Mouse (Mus musculus): ENCODE data around the gene Vcp. TPM values are rescaled to one million over a fixed set of nuclear protein-coding genes. Genes with fewer than 3 reads are reported as not detected.
A peak's percentile ranks its signal among the peaks of the same experiment; 100 is the strongest.

The Vcp gene
- polyA plus RNA-seq, 1 experiment from 2014 or later: 600 TPM

DNA sequence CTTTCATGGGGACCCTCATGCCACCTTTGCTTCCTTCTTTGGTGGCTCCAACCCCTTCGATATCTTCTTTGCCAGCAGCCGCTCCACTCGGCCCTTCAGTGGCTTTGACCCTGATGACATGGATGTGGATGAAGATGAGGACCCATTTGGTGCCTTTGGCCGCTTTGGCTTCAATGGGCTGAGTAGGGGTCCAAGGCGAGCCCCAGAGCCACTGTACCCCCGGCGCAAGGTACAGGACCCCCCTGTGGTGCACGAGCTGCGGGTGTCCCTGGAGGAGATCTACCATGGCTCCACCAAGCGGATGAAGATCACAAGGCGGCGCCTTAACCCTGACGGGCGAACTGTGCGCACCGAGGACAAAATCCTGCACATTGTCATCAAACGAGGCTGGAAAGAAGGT is 43.7 kb downstream of the Vcp start:
- 94% methylated on average over 17 of the region's 17 CpGs for WGBS
- no peak overlapping the region for H3K27ac ChIP-seq

GRCm38 (mm10) chr4:42955200-42955599 is 45.1 kb downstream of the Vcp start:
- H3K36me3 ChIP-seq: peaks cover 59% of the 10 kb centered on the region
- H3K9me3 ChIP-seq: no peaks in the 10 kb centered on the region
- peaks cover 4% of the 10 kb centered on the region; the same call in 1 of the 2 replicates for H3K27me3 ChIP-seq (ENCODE audit: insufficient read depth, poor library complexity, severe bottlenecking)
- whole genome bisulfite sequencing: 88% methylated on average over 3 of the region's 3 CpGs
- no peak overlapping the region for H3K4me3 ChIP-seq
- H3K4me1 ChIP-seq (replicated peaks): peaks cover 47% of the 10 kb centered on the region
- H3K27ac ChIP-seq: no peak overlapping the region
- no peak for DNase-seq (ENCODE audit: low spot score)

More for the DNA sequence above, 43.7 kb downstream of the Vcp start:
- Histone ChIP-seq H3K36me3 (peaks cover 59% of the 10 kb centered on the region), H3K27me3 (ENCODE audit: insufficient read depth, poor library complexity, severe bottlenecking) (no peaks in the 10 kb centered on the region), H3K4me1 (replicated peaks) (peaks cover 33% of the 10 kb centered on the region), H3K4me3 (no peak overlapping the region), H3K9me3 (no peaks in the 10 kb centered on the region)
- no peak for DNase-seq (ENCODE audit: low spot score)

DNA sequence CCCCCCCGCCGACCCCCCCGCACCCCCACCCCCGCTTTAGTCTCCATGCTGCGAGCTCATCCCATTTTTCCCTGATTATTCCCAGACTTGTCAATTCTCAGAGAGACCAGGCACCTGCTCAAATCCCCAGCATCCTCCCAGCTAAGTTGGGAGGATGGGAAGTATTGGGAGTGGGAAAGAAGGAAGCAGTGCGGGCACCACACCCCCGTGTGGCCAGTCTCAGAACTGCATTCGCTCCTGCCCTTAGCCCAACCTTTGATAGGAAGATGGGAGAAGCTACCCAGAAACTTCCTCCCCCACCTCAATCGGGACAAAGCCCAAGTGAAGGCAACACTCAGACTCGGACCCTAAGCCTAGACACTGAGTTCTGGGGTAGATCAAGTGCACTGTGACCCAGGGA is 46.0 kb downstream of the Vcp start:
- peak; percentile 75 for DNase-seq (ENCODE audit: low spot score)
- H3K9me3 ChIP-seq: no peaks in the 10 kb centered on the region
- H3K27ac ChIP-seq: peak overlapping the region; percentile 81; the same call in 1 of the 2 replicates
- H3K36me3 ChIP-seq: peaks cover 59% of the 10 kb centered on the region
- WGBS: 6% methylated on average over 10 of the region's 10 CpGs
- H3K4me3 ChIP-seq: peak overlapping the region; percentile 32; the same call in 1 of the 2 replicates
- H3K27me3 ChIP-seq (ENCODE audit: insufficient read depth, poor library complexity, severe bottlenecking): peaks cover 4% of the 10 kb centered on the region; the same call in 1 of the 2 replicates
- peaks cover 55% of the 10 kb centered on the region for H3K4me1 ChIP-seq (replicated peaks)

DNA sequence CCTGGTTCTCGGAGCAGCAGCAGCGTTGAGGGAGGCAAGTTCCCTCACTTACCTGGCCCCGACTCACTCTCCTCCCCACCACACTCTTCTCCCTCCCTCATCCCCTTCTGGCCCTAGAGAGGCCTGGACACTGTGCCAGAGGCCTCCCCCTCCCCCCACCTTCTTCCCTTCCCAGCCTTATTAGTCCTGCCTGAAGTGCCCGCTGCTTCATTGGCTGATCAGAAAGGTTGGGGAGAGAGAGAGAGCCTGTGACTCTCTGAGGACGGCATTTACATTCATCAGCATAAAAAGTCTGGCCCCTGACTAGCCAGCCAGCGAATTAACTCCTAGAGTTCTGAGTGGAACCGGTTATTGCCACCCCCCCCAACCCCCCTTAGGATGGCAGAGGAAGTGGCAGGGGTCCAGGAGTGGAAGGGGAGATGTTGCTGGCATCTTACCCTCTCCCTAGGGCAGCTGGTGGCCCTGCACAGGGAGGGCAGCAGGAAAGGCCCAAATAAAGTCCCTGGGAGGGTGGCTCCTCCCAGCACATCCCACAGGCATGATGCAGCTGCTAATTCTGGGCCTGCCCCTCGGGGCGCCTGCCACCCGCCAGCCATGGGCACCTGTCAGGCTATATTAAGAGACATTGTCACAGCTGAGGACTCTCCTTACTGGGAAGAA is 46.7 kb downstream of the Vcp start:
- WGBS: 21% methylated on average over 10 of the region's 10 CpGs
- peaks cover 54% of the 10 kb centered on the region for H3K36me3 ChIP-seq
- H3K9me3 ChIP-seq: no peaks in the 10 kb centered on the region
- H3K27me3 ChIP-seq (ENCODE audit: insufficient read depth, poor library complexity, severe bottlenecking): peaks cover 5% of the 10 kb centered on the region; the same call in 1 of the 2 replicates
- DNase-seq (ENCODE audit: low spot score): peak; percentile 38
- H3K4me1 ChIP-seq (replicated peaks): peaks cover 63% of the 10 kb centered on the region
- peak overlapping the region; percentile 32; the same call in 1 of the 2 replicates for H3K4me3 ChIP-seq
- peak overlapping the region; percentile 81 for H3K27ac ChIP-seq

- 84% methylated on average over 7 of the region's 7 CpGs for WGBS
- Histone ChIP-seq H3K4me3 (peak overlapping the region; percentile 32; the same call in 1 of the 2 replicates), H3K27ac (peak overlapping the region; percentile 81)
These were observed 47.7 kb downstream of the Vcp start for GRCm38 (mm10) chr4:42952563-42952962.

GRCm38 (mm10) chr4:42951206-42952195 is 48.8 kb downstream of the Vcp start:
- peaks cover 33% of the 10 kb centered on the region for H3K36me3 ChIP-seq
- no peaks in the 10 kb centered on the region for H3K9me3 ChIP-seq
- H3K4me1 ChIP-seq (replicated peaks): peaks cover 83% of the 10 kb centered on the region
- peak overlapping the region; percentile 90 for H3K4me3 ChIP-seq
- H3K27me3 ChIP-seq (ENCODE audit: insufficient read depth, poor library complexity, severe bottlenecking): peaks cover 22% of the 10 kb centered on the region
- 69% methylated on average over 11 of the region's 11 CpGs for WGBS
- peak; percentile 9 for DNase-seq (ENCODE audit: low spot score)
- H3K27ac ChIP-seq: peak overlapping the region; percentile 99

More at GRCm38 (mm10) chr4:42952563-42952962, 47.7 kb downstream of the Vcp start:
- peaks cover 15% of the 10 kb centered on the region for H3K27me3 ChIP-seq (ENCODE audit: insufficient read depth, poor library complexity, severe bottlenecking)
- DNase-seq (ENCODE audit: low spot score): no peak
- peaks cover 73% of the 10 kb centered on the region for H3K4me1 ChIP-seq (replicated peaks)
- H3K9me3 ChIP-seq: no peaks in the 10 kb centered on the region
- H3K36me3 ChIP-seq: peaks cover 44% of the 10 kb centered on the region

DNA sequence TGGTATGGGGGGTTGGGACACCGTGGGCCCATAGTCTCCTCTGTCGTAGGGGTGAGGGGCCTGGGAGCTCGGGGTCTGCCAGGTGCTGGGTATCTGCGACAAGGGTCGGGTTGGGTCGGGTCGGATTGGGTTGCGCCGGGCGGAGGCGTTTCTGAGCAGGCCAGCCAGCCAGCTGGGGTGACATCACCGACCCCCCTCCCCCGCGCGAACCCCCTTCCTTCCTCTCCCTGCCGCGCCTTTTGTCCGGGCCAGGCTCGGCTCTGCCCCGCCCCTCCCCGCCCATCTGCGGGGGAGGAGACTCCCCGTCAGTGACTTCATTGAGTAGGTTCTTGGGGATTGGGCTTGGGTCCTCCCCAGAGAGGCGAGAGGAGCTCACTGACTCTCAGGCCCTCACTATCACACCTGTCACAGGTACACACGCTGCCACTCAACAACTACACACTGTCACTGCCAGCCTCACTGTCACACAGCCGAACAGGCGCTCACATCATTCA is 50.2 kb downstream of the Vcp start:
- Histone ChIP-seq H3K4me3 (peak overlapping the region; percentile 90), H3K27me3 (ENCODE audit: insufficient read depth, poor library complexity, severe bottlenecking) (peaks cover 25% of the 10 kb centered on the region), H3K9me3 (no peaks in the 10 kb centered on the region), H3K4me1 (replicated peaks) (peaks cover 90% of the 10 kb centered on the region), H3K36me3 (peaks cover 21% of the 10 kb centered on the region), H3K27ac (peak overlapping the region; percentile 99)
- DNase-seq (ENCODE audit: low spot score): peak; percentile 88
- 2% methylated on average over 26 of the region's 27 CpGs for WGBS

DNA sequence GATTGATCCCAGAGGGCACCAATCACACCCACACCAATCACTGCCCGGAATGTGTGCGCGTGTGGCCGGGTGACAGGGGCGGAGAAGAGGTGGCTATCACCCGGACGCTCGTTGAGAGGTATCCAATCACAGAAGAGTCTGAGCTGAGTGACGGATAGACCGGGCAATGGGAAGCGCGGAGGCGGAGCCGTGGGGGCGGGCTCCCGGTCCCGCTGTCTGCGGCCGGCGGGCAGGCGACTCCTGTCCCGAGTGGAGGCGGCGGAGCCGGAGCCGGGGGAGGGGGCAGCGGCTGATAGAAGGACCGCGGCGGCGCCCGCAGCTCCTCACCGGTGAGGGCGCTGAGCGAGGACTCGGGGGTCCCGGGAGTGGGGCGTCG is 50.6 kb downstream of the Vcp start, which contains the start of gene Dnajb5:
Dnajb5 (plus strand) TSS at position 139 of the 376 bp plus-strand sequence.
- under 1% methylated on average over 39 of the region's 39 CpGs for WGBS
- peak within 1 kb of the TSS; percentile 90 for H3K4me3 ChIP-seq
- peaks cover 25% of the 10 kb centered on the region for H3K27me3 ChIP-seq (ENCODE audit: insufficient read depth, poor library complexity, severe bottlenecking)
- H3K36me3 ChIP-seq: peaks cover 17% of the 10 kb centered on the region
- no peaks in the 10 kb centered on the region for H3K9me3 ChIP-seq
- H3K27ac ChIP-seq: peak within 1 kb of the TSS; percentile 99
- DNase-seq (ENCODE audit: low spot score): peak; percentile 97
- peaks cover 87% of the 10 kb centered on the region for H3K4me1 ChIP-seq (replicated peaks)

DNA sequence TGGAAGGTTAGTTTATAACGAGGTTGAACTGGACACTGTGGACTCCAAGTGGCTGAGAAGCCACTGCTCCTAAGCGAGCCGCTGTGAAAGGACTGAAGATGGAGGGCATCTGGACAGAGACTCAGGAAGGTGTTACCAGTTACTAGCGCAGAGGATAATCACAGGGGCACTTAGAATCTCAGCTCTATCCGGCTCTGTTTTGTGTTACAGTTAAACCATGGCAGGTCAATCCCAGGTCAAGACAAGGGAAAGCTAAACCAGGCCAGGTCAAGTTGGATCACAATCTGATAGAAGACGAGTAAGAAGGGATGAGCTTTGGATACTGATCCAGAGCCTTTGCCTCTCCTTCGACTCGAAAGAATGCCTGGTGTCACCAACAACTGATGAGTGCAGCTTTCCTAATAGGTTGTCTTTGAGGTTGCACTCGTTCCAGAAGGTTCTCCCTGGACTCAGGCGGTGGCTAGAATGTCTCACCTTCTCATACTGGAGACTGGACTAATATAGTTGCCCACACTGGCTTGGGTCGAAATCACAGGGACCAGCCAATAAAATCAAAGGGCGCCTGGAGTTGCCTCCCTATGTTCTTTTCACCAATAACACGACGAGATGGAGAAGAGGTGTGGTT is 51.1 kb downstream of the Vcp start:
- Histone ChIP-seq H3K27ac (peak overlapping the region; percentile 99), H3K36me3 (peaks cover 15% of the 10 kb centered on the region), H3K4me3 (peak overlapping the region; percentile 90), H3K4me1 (replicated peaks) (peaks cover 82% of the 10 kb centered on the region), H3K27me3 (ENCODE audit: insufficient read depth, poor library complexity, severe bottlenecking) (peaks cover 25% of the 10 kb centered on the region), H3K9me3 (no peaks in the 10 kb centered on the region)
- DNase-seq (ENCODE audit: low spot score): no peak
- 16% methylated on average over 14 of the region's 14 CpGs for WGBS

DNA sequence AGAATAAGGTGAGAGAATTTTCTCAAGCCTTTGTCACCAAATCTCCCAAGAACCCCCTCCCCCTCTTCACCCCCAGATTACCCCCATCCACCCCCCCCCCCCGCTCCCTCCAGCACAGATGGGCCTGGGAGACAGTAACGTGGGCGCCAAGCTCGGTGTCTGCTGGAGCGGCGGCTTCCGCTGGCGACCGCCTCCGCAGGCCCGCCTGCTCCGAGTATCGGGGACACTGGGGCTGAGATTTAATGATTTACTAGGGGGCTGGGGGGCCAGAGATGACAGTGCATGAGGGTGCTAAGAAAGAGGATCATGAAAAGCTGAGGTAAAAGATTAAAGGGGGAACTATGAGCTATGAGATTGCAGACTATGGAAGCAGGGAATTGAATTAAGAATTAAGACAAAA is 51.8 kb downstream of the Vcp start:
- peak overlapping the region; percentile 99; the same call in 1 of the 2 replicates for H3K27ac ChIP-seq
- no peaks in the 10 kb centered on the region for H3K9me3 ChIP-seq
- peak overlapping the region; percentile 90; the same call in 1 of the 2 replicates for H3K4me3 ChIP-seq
- DNase-seq (ENCODE audit: low spot score): no peak
- WGBS: 45% methylated on average over 13 of the region's 13 CpGs
- peaks cover 25% of the 10 kb centered on the region for H3K27me3 ChIP-seq (ENCODE audit: insufficient read depth, poor library complexity, severe bottlenecking)
- peaks cover 76% of the 10 kb centered on the region for H3K4me1 ChIP-seq (replicated peaks)
- H3K36me3 ChIP-seq: peaks cover 11% of the 10 kb centered on the region

DNA sequence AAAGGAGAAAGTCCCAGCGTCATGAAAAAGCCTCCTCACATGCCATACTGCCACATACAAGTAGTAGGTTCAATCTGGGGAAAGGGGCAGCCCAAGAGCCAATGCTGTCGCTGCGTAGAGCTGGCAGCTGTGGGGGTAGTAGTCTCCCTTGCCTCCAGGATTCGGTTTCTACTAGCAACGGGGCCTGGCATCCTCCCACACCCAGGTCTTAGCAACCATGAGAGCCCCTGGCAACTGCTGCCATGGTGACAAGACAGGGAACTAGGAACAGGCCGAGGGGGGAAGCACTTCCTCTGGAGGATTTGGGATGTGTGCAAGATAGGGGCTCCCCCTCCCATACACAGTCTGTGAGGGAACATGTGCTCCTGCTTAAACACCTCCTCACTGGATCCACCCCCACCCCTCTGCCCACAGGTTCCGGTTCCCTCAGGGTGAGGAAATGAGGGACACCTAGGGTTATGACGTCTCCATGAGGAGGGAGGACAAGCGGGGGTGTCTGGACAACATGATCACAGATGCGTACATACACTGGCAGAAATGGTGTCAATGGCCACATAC is 53.5 kb downstream of the Vcp start:
- 50% methylated on average over 10 of the region's 10 CpGs for WGBS
- DNase-seq (ENCODE audit: low spot score): peak; percentile 80
- Histone ChIP-seq H3K9me3 (no peaks in the 10 kb centered on the region), H3K27me3 (ENCODE audit: insufficient read depth, poor library complexity, severe bottlenecking) (peaks cover 25% of the 10 kb centered on the region), H3K4me3 (peak overlapping the region; percentile 2; the same call in 1 of the 2 replicates), H3K4me1 (replicated peaks) (peaks cover 59% of the 10 kb centered on the region), H3K27ac (peak overlapping the region; percentile 59; the same call in 1 of the 2 replicates), H3K36me3 (no peaks in the 10 kb centered on the region)

- Histone ChIP-seq H3K36me3 (no peaks in the 10 kb centered on the region), H3K4me3 (no peak overlapping the region), H3K27me3 (ENCODE audit: insufficient read depth, poor library complexity, severe bottlenecking) (peaks cover 20% of the 10 kb centered on the region), H3K27ac (no peak overlapping the region; the same call in 1 of the 2 replicates), H3K4me1 (replicated peaks) (peaks cover 50% of the 10 kb centered on the region), H3K9me3 (no peaks in the 10 kb centered on the region)
- peak; percentile 64 for DNase-seq (ENCODE audit: low spot score)
- 11% methylated on average over 5 of the region's 5 CpGs for WGBS
These were observed 54.4 kb downstream of the Vcp start for GRCm38 (mm10) chr4:42945952-42946351.
